Mouse (Mus musculus) neutrophil, adult 83 days (primary cell): ENCODE results near the gene Zfp366. TPM values are rescaled to one million over a fixed set of nuclear protein-coding genes. Genes with fewer than 3 reads are reported as not detected.

Experiments
- total RNA-seq, 2 experiments: library from RNA; stranded (reverse); gene quantifications; one replicate each; pipeline ENCODE4 v1.2.4; 2023

The Zfp366 gene
- total RNA-seq = under 1 TPM in 1 of 2 experiments, not detected in 1; 0.22 TPM

GRCm38 (mm10) chr13:99184155-99184886 lies at the start of gene Zfp366:
Zfp366 (plus strand) TSS chr13:99184823.

Other genes starting within 250 kb of the Zfp366 start
- gene 1700024P04Rik, start 200.3 kb upstream of the Zfp366 start, total RNA-seq = not detected
- gene Ptcd2, start 159.9 kb downstream of the Zfp366 start, total RNA-seq = 10 to 100 TPM; 17.9 to 19.4 TPM
- gene Mrps27, start 160.0 kb downstream of the Zfp366 start, total RNA-seq = 1 to 10 TPM; 8.4 to 9.1 TPM